ENCODE assay signal across 8 mouse cellular contexts in the genomic region with DNA sequence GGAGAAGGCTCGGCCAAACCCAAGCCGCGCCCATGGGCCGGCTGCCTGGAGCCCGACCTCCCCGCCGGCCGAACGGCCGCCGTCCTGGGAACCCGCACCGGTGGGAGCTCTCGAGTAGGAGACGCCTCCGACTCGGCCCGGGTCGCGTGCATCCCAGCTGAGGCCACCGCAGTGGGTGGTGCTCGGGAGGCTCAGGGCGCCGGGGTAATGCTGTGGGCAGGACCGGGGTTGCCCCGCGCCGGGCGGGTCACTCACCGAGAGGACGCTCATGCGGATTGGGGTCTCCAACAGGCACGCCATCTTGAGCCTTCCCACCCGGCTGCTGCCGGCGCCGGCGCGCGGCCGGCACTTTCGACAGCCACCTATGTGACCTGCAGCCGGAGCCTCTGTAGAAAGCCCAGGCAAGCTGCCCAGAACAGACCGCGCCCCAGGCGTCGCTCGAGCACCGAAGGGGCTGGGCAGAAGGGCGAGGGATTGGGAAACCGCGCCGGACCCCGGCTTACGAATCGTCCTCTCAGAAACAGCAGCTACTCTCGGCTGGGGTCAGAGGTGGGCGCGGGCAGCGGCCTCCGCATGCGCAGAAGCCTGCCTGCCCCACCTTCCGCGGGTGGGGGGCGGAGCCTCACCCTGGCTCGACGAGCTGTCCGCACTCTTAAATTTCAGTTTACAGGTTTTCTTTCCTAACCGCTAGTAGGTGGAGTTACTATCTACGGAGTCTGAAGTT. TPM values are rescaled to one million over a fixed set of nuclear protein-coding genes. Genes with fewer than 3 reads are reported as not detected.
DNase-seq lines count a peak whose midpoint lies in the region; ATAC-seq and TF ChIP-seq lines count a peak whose summit lies in the region.

A gene (minus strand): TSS at position 553 of the 724 bp plus-strand sequence.

- WGBS in forebrain, embryonic 13.5 days: under 1% methylated on average over 60 of the region's 70 CpGs
- under 1% methylated on average over 70 of the region's 70 CpGs for whole genome bisulfite sequencing in large intestine, adult 2 months
- WGBS in liver, postnatal 0 days (ENCODE audit: insufficient replicate concordance): 0% methylated on average over 52 of the region's 70 CpGs
- WGBS in neural tube, embryonic 14.5 days: under 1% methylated on average over 59 of the region's 70 CpGs

- H3K9ac ChIP-seq in forebrain, embryonic 13.5 days: peak within 1 kb of the TSS; percentile 84
- H3K9ac ChIP-seq in liver, postnatal 0 days (replicated peaks): peak within 1 kb of the TSS; percentile 84
- peak within 1 kb of the TSS; percentile 91 for H3K9ac ChIP-seq in neural tube, embryonic 14.5 days (replicated peaks; ENCODE audit: low read depth, low read length)

- peak within 1 kb of the TSS; percentile 91 for H3K27ac ChIP-seq in forebrain, embryonic 13.5 days
- H3K27ac ChIP-seq in liver, postnatal 0 days (ENCODE audit: low read depth): peak within 1 kb of the TSS; percentile 92
- peak within 1 kb of the TSS; percentile 94 for H3K27ac ChIP-seq in neural tube, embryonic 14.5 days (ENCODE audit: low read depth, low read length)

- 0 out of 2 replicates have a peak, but pooled peaks have one; percentile 43 for TF ChIP-seq EP300 in liver, postnatal 0 days (IDR thresholded peaks at IDR 0.05; ENCODE audit: low read depth)

- H3K36me3 ChIP-seq in E14TG2a.4 (ENCODE audit: insufficient read depth, low read length): no peaks in the 10 kb centered on the region
- H3K36me3 ChIP-seq in forebrain, embryonic 13.5 days (ENCODE audit: poor library complexity, severe bottlenecking): no peaks in the 10 kb centered on the region
- no peaks in the 10 kb centered on the region for H3K36me3 ChIP-seq in liver, postnatal 0 days (replicated peaks; ENCODE audit: insufficient read depth, low read length)
- H3K36me3 ChIP-seq in neural tube, embryonic 14.5 days (ENCODE audit: control insufficient read depth, insufficient read depth, low read length): no peaks in the 10 kb centered on the region

- no peak for TF ChIP-seq CTCF in E14TG2a.4 (conservative IDR thresholded peaks at IDR 0.05; ENCODE audit: low read length)
- TF ChIP-seq CTCF in liver, postnatal 0 days (IDR thresholded peaks at IDR 0.05; ENCODE audit: low read depth): peak; percentile 13; the same call in 1 of the 2 replicates

- intact Hi-C loops in heart, postnatal 10 days (cut with DNase I): loop anchor here (10.0 kb wide), 1 partner anchor 434 kb away; no protein-coding TSS in a partner anchor

- H3K27me3 ChIP-seq in E14TG2a.4 (ENCODE audit: insufficient read depth, low read length): 0 out of 2 replicates have a peak, but pooled peaks cover 4% of the 10 kb centered on the region
- H3K27me3 ChIP-seq in forebrain, embryonic 13.5 days: peaks cover 8% of the 10 kb centered on the region
- no peaks in the 10 kb centered on the region for H3K27me3 ChIP-seq in liver, postnatal 0 days (ENCODE audit: insufficient read depth, low read length)
- no peaks in the 10 kb centered on the region for H3K27me3 ChIP-seq in neural tube, embryonic 14.5 days (ENCODE audit: control insufficient read depth, insufficient read depth, low read length)

- DNase-seq in c-Kit-positive CD71-positive TER-119-positive erythroid progenitor cells, embryonic 14.5 days (ENCODE audit: low spot score): peak; percentile 83
- peak; percentile 93 to 94 for DNase-seq in heart, postnatal 10 days
- DNase-seq in large intestine, adult 2 months (ENCODE audit: low read depth, low spot score): peak; percentile 67
- peak; percentile 94 for DNase-seq in liver, postnatal 0 days
- peak; percentile 94 for DNase-seq in testis, postnatal 10 days (ENCODE audit: low spot score)

- ATAC-seq in forebrain, embryonic 13.5 days: peak; percentile 95
- peak; percentile 94 for ATAC-seq in liver, postnatal 0 days
- peak; percentile 94 for ATAC-seq in neural tube, embryonic 14.5 days (ENCODE audit: low read depth)

- H3K9me3 ChIP-seq in E14TG2a.4 (ENCODE audit: low read length): no peaks in the 10 kb centered on the region
- H3K9me3 ChIP-seq in forebrain, embryonic 13.5 days (replicated peaks): no peaks in the 10 kb centered on the region
- no peaks in the 10 kb centered on the region for H3K9me3 ChIP-seq in liver, postnatal 0 days (ENCODE audit: low read length)
- no peaks in the 10 kb centered on the region for H3K9me3 ChIP-seq in neural tube, embryonic 14.5 days (ENCODE audit: control insufficient read depth, low read length)

- H3K4me2 ChIP-seq in forebrain, embryonic 13.5 days: peak within 1 kb of the TSS; percentile 94
- peak within 1 kb of the TSS; percentile 83 for H3K4me2 ChIP-seq in liver, postnatal 0 days (ENCODE audit: low read depth, low read length)
- peak within 1 kb of the TSS; percentile 82 for H3K4me2 ChIP-seq in neural tube, embryonic 14.5 days (ENCODE audit: low read depth, low read length)

- H3K4me3 ChIP-seq in E14TG2a.4 (replicated peaks; ENCODE audit: low read length): peak within 1 kb of the TSS; percentile 95
- H3K4me3 ChIP-seq in forebrain, embryonic 13.5 days: peak within 1 kb of the TSS; percentile 93
- peak within 1 kb of the TSS; percentile 82 for H3K4me3 ChIP-seq in liver, postnatal 0 days (ENCODE audit: low read depth, low read length)
- peak within 1 kb of the TSS; percentile 89 for H3K4me3 ChIP-seq in neural tube, embryonic 14.5 days (ENCODE audit: low read depth, low read length)

- H3K4me1 ChIP-seq in E14TG2a.4 (replicated peaks; ENCODE audit: low read depth, low read length): peaks cover 20% of the 10 kb centered on the region
- peaks cover 22% of the 10 kb centered on the region for H3K4me1 ChIP-seq in forebrain, embryonic 13.5 days
- peaks cover 14% of the 10 kb centered on the region for H3K4me1 ChIP-seq in liver, postnatal 0 days (ENCODE audit: insufficient read depth)
- H3K4me1 ChIP-seq in neural tube, embryonic 14.5 days (ENCODE audit: control insufficient read depth, insufficient read depth, low read length): peaks cover 8% of the 10 kb centered on the region

RNA-seq across cellular contexts. Expression of the gene that starts here (rescaled TPM):
- 50.4 and 54.0 TPM in 2 replicates for polyA plus RNA-seq in forebrain, embryonic 13.5 days (2015; fragmentation: Nextera tagmentation; extraction: Ambion mirVana)
- total RNA-seq in heart, postnatal 10 days (2021): 10 to 100 TPM; 24.2 to 27.6 TPM
- polyA plus RNA-seq in large intestine, adult 2 months (2012; rRNA removed): 10.6 and 15.4 TPM in 2 replicates
- 6.6 and 7.9 TPM in 2 replicates for polyA plus RNA-seq in liver, postnatal 0 days (2015; fragmentation: Nextera tagmentation; extraction: Ambion mirVana)
- polyA plus RNA-seq in neural tube, embryonic 14.5 days (2014; fragmentation: Nextera tagmentation; extraction: Ambion mirVana): 86.4 and 88.8 TPM in 2 replicates

Comparison
In these comparisons a context has a peak if more than half of its experiments do, and no peak if none do; other contexts are left out.
1. Peak in every context shown above with its lines: DNase-seq, ATAC-seq, H3K4me3 ChIP-seq and H3K27ac ChIP-seq.